Mouse (Mus musculus) thymus, postnatal 4 days (tissue): Measurements from ENCODE around the gene Xpo4.
"Not testable (repeated sequence)": the region's sequence is repeated elsewhere in the genome, so short reads cannot be mapped to it uniquely, and the experiment has no call there.

Experiments
- DNase-seq: peaks from one replicate; pipeline ENCODE4 v3.0.0; 2021

Gene Xpo4

DNA sequence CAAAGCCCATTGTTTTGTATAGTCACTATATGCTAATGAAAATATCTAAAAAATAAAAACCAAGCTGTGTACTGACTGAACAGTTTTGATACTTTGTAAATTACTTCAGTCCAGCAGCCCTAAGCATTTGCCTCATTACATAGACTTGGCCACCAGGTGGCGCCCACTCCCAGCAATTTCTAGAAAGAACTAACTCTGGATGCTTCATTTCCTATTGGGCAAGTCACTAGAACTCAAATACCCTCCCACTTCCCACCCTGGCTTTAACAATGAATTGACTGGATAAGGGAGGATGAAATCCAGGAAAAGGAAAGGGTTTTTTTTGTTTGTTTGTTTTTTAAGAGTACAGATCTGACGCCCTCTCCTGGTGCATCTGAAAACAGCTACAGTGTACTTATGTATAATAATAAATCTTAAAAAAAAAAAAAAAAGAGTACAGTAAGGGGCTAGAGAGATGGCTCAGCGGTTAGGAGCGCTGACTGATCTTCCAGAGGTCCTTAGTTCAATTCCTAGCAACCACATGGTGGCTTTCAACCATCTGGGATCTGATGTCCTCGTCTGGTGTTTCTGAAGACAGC, 14.8 kb upstream of the Xpo4 start:
- peak; percentile 90 for DNase-seq

- no peak for DNase-seq
Observed at GRCm38 (mm10) chr14:57679523-57679922, 14.3 kb upstream of the Xpo4 start.

DNA sequence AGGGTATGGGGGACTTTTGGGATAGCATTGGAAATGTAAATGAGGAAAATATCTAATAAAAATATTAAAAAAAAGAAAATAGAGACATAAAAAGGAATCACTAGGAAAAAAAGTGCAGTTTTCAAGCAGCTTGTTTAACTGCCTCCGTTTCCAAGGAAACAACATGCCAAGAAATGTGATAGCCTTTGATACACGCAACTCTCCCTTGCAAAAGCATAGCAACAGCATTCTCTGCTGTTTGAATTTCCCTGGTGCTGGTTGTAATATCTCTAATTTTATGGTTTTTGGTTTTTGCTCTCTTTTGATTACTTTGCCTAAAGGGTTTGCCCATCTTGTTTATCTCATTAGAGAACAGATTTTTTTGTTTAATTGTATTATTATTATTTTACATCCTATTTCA, 10.3 kb upstream of the Xpo4 start:
- no peak for DNase-seq

DNA sequence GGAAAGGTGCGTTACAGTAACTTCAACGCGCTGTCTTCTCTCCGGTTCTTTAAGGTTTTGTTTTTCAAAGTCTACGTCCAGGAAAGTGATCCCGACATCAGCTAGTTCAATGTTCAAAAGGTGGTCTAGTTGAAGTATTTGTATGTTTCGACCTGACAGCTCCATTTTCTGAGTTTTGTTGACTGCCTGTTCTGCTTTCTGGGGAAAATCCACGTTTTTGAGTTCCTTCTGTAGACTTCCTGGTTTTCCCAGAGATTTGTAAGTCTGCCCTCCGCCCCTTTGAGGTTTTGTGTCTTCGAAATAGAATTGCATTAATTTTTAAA, 359 bp upstream of the Xpo4 start:
- DNase-seq = no peak

DNA sequence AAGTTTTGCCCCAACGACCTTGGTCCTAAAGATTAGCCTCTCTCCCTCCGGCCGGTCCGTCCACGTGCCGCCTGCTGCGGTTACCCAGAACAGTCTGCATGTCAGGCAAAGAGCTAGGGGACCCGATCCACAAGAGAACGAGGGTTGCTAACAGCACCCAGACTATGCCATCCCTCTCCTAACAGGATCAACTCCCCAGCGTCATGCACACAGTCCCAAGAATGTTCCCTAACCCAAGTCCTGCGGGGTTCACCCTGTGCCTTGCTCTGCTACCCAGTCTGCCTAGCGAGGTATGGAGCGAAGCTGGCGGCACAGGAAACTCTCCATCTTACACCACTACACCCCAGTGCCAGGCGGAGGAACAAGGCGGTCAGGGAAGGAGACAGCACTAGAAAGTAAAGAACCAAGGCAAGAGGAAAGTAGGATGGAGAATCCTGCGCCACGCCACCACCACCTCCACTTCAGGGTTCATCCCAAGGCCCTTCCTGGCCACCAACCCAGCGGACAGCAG, 864 bp downstream of the Xpo4 start:
- no peak for DNase-seq

- DNase-seq = no peak
Observed at GRCm38 (mm10) chr14:57663630-57664029, 1.6 kb downstream of the Xpo4 start.

GRCm38 (mm10) chr14:57658301-57658700, 6.9 kb downstream of the Xpo4 start:
- peak; percentile 22 for DNase-seq

DNA sequence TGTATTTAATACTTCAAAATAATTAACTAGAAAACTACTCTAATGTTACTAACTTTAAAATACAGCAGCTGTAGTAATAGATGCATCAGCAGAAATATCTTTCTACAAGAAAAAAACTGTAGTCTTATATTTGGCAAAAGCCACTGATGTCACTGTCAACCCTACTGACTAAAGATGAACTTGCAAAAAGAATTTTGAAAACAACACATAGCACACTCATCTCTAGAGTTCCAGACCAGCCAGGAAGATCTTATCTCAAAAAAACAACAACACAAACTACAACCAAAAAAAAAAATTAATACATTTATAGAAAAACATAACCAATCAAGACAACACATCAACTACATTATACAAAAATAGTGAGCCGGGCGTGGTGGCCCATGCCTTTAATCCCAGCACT, 7.7 kb downstream of the Xpo4 start:
- no peak for DNase-seq

DNA sequence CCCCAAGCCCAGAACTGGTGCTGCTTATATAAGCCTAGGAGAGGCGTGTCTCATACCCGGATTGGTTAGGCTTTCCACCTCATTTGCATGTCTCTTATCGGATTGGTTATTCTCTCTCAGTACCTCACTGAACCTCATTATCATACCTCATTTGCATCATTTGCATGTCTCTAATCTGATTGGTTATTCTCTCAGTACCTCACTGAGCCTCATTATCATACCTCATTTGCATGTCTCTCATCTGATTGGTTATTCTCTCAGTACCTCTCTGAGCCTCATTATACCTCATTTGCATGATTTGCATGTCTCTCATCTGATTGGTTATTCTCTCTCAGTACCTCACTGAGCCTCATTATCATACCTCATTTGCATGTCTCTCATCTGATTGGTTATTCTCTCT, 8.7 kb downstream of the Xpo4 start:
- DNase-seq = not testable (repeated sequence)

DNA sequence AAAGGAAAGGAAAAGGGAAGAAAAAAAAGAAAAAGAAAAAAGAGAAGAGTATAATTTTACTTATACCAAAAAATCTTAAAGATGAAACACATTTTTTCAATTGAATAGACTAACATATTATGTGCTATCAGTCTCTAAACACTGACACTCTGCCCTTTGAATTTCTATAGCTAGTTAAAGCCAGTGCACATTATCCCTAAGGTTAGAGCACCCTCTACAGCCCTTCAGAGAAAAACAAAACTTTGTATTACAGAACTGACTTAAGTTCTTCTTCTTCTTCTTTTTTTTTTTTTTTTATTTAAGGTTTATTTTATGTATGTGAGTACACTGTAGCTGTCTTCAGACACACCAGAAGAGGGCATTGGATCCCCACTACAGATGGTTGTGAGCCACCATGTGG, 15.7 kb downstream of the Xpo4 start:
- no peak for DNase-seq

DNA sequence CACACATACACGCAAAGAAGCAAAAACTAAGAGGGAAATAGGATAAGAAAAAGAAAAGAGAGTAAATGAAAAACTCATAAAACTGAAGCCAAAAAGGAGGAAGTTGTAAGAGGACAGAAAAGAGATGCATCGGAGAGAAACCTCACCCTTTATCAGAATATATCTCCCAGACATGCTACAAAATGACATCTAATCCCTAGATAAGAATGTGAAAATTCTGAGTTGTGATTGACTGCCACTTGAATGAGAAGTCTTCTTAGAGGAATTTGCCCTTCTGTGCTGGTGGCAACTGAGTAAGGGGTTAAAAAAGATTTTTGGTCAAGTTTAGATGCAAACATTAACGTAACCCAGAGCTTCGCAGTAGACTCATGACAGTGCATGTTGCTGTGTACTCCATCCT, 19.1 kb downstream of the Xpo4 start:
- no peak for DNase-seq

- DNase-seq = no peak
Observed at GRCm38 (mm10) chr14:57639153-57639552, 26.1 kb downstream of the Xpo4 start.

DNA sequence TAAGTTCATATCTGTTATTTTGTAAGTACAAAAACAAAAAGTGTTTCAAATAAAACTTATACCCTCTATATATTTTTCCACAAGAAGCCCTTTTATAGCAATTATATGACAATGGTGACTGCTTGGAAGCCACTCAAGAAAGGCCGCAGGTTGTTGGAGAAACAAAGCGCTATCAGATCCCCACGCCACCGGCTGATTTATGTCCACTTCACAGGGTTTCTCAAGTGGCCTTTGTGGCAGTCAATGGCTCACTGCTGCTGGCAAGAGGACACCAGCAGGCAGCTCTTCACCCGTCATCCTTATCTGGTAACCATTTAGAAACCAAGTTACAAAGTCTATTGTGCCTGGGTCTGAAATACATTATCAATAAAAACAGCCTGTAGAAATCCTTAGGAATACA, 31.1 kb downstream of the Xpo4 start:
- no peak for DNase-seq

DNA sequence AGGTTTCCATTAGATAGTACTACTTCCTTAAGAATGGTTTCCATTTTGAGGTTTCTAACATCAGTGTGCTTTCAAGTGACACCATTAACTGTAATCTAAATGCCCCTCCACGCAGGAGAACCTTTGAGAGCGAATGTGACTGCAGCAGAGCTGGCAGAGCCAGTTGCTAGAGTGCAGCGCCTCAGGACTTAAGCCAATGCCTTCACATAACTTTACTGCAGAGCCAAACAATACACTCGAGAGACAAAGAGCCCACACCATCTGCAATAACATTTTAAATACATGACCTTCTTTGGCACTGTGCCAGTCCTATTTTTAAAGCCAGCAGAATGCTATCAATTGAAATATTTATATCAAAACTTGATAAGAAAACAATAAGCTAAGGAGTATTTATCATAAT, 35.6 kb downstream of the Xpo4 start:
- no peak for DNase-seq

GRCm38 (mm10) chr14:57622934-57623333, 42.3 kb downstream of the Xpo4 start:
- DNase-seq = no peak

DNA sequence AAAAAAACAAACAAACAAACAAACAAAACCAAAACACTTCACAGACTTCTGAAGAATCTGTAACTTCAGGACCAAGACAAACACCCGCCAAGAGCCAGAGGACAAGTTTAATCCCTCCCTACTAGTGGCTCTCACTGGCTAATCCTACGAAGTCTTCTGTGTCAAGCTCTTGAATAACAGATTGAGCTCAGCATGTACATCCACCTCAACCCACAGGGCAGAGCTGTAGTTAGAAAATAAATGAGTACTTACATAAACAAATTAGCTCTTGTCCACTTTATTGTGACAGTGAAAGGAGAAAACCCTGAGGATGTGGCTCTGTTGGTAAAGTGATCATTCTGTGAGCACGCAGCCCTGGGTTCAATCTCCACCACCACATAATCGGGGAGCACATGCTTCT, 43.5 kb downstream of the Xpo4 start:
- no peak for DNase-seq

- DNase-seq = no peak
Observed at GRCm38 (mm10) chr14:57620598-57621236, 44.5 kb downstream of the Xpo4 start.

DNA sequence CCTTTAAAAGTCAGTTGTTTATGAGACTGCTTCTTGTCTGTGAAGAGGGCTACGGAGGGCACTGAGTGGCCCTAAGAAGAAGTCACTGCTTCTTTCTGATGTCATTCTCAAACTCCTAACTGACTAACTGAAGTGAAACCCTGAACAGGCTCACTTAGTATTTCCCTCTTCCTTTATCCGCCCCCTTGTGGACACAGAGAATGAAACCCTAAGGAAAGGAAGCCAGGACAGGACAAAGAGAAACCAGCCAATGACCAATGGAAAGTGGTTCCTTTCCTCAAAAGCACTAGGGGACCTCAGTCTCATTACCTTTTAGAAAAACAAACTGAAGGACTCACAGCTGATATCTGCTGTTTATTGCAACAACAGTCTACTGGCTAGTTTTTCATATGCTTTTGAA, 45.7 kb downstream of the Xpo4 start:
- DNase-seq = no peak

GRCm38 (mm10) chr14:57617675-57618074, 47.6 kb downstream of the Xpo4 start:
- no peak for DNase-seq

DNA sequence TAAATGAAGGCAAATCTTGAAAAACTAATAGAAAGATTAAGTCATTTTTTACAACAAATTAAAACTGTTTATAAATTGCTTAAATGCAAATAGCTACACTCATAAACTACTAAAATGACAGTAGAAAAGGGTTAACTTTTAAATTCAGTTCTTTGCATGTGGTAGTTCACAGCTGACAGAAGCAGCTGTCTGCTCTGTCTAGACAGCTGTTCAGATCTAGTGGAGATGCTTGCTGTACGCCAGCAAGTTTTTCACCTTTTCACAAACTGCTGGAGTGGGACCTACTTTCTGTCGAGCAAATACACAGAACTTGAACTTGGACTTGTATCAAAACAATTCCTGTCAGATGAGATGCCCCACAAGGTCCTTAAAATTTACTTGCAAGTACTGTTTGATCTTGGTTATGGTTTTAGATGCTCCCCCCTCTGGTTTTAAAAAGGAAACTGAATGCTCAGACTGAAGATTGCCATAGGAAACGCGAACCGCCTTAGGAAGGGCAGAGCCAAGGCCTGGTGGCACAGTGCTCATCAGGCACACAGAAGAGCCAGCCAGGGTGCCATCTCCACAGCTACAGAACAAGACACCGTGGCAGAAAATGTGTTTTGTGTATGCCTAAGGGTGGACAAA, 48.8 kb downstream of the Xpo4 start:
- peak; percentile 18 for DNase-seq

DNA sequence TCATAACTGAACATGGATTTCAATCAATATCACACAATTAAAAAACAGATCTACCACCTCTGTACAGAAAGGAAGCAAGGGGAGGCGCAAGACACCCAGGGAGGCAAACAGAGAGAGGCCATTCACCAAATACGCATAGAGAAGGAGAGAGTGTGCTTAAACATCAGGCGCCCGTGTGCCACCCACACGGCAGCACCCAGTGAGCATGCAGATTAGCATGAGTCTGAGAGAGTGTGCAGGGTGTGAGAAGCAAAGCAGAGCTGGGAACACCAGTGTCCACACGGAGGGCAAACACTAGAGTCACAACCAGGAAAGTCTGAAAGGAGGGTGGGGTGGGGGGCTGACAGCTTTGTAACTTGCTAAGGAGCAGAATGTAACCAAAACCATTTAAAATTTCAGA, 49.4 kb downstream of the Xpo4 start:
- no peak for DNase-seq

DNA sequence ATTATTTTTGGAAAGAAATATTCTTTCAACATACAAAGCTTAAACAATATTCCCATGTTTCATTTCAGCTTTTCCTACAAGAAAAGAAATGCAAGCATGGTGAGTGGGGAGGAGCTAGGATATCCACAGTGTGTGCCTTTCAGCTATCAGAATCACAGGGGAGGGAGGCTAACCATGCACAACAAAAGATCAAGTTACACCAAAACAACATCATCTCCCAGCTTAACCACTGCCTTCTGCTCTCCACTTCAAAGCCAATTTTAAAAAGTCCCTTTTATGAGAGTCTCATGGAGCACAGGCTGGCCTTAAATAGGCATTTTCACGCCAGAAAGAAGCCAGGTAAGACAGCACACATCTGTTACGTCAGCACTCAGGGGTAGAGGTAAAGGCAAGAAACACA, 54.2 kb downstream of the Xpo4 start:
- DNase-seq = no peak

- DNase-seq = no peak
Observed at GRCm38 (mm10) chr14:57609816-57610329, 55.4 kb downstream of the Xpo4 start.

- DNase-seq = no peak
Observed at GRCm38 (mm10) chr14:57607500-57607899, 57.7 kb downstream of the Xpo4 start.
